Mouse (Mus musculus) liver, embryonic 14.5 days (tissue): Measurements from ENCODE around the gene Tlr6. TPM values are rescaled to one million over a fixed set of nuclear protein-coding genes. Genes with fewer than 3 reads are reported as not detected.

Source experiments
- ATAC-seq: fragments of 200-750 bp; cut with Nextera tagmentation; 2 replicates; pipeline ENCODE4 v1.8.0; 2017; ENCODE audit warnings: moderate number of reproducible peaks, mild to moderate bottlenecking, moderate library complexity; ENCODE audit not compliant: insufficient read depth
- DNase-seq, 3 experiments: peaks; one replicate each; pipeline ENCODE4 v3.0.0-alpha.2; 2012 to 2013; ENCODE audit warnings: low read depth in 3 of 3, low spot score in 3 of 3
- H3K27ac ChIP-seq: fragments of 300-500 bp; sonication (generic); 2 replicates; pipeline ENCODE4 v1.5.1; 2014; ENCODE audit warnings: moderate library complexity, mild to moderate bottlenecking, control low read depth, inconsistent platforms
- H3K27me3 ChIP-seq: fragments of 300-500 bp; sonication (generic); 2 replicates; pipeline ENCODE4 v1.6.1; 2014; ENCODE audit warnings: mild to moderate bottlenecking, low read length, moderate library complexity; ENCODE audit not compliant: control insufficient read depth, insufficient read depth
- H3K36me3 ChIP-seq: fragments of 300-500 bp; sonication (generic); replicated peaks from 2 replicates; pipeline ENCODE4 v1.6.1; 2014; ENCODE audit warnings: low read depth; ENCODE audit not compliant: control insufficient read depth, insufficient read depth
- H3K4me1 ChIP-seq, 2 experiments: fragments of 200-500 bp in 1 of 2; fragments of 300-500 bp in 1 of 2; sonication (generic) in 1 of 2; replicated peaks; 2 replicates each; pipeline ENCODE4 v1.6.1; 2012 to 2014; ENCODE audit warnings: antibody characterized with exemption in 1 of 2, inconsistent platforms in 1 of 2, low read length in 1 of 2; ENCODE audit not compliant: control insufficient read depth in 2 of 2, insufficient read depth in 2 of 2
- H3K4me2 ChIP-seq: fragments of 300-500 bp; sonication (generic); 2 replicates; pipeline ENCODE4 v1.6.1; 2014; ENCODE audit warnings: low read depth, mild to moderate bottlenecking, control low read depth, moderate library complexity
- H3K4me3 ChIP-seq, 2 experiments: fragments of 200-500 bp in 1 of 2; fragments of 300-500 bp in 1 of 2; sonication (generic) in 1 of 2; 2 replicates each; pipeline ENCODE4 v1.5.1; 2012 to 2014; ENCODE audit warnings: low read depth in 2 of 2, low read length in 2 of 2, mild to moderate bottlenecking in 2 of 2, control low read depth in 1 of 2, inconsistent platforms in 1 of 2, moderate library complexity in 1 of 2; ENCODE audit not compliant: insufficient read depth in 1 of 2
- H3K9ac ChIP-seq: fragments of 300-500 bp; sonication (generic); replicated peaks from 2 replicates; pipeline ENCODE4 v1.6.1; 2014; ENCODE audit warnings: mild to moderate bottlenecking, control low read depth, moderate library complexity
- H3K9me3 ChIP-seq: fragments of 300-500 bp; sonication (generic); 2 replicates; pipeline ENCODE4 v1.6.1; 2016; ENCODE audit warnings: low read length, mixed read lengths; ENCODE audit not compliant: control insufficient read depth
- CTCF ChIP-seq: IDR thresholded peaks from 2 replicates; pipeline ENCODE4 v1.5.1; 2016; ENCODE audit warnings: antibody characterized with exemption, low read depth, control low read depth
- EP300 ChIP-seq: IDR thresholded peaks from 2 replicates; pipeline ENCODE4 v1.6.1; 2016; ENCODE audit warnings: antibody characterized with exemption, low read depth
- WGBS: fragments of 180-500 bp; shearing (Covaris S2); extraction: QIAGEN DNeasy Blood & Tissue Kit; methylation state at CpG from one replicate; pipeline ENCODE4 v1.1.7; 2014; ENCODE audit not compliant: insufficient replicate concordance; 5-methylcytosine and 5-hydroxymethylcytosine counted together
- polyA plus RNA-seq, 2 experiments: library from polyadenylated mRNA; depleted of rRNA in 1 of 2; stranded (reverse) in 1 of 2; unstranded in 1 of 2; fragments of >200 nt; fragmentation: Nextera tagmentation in 1 of 2; extraction: Ambion mirVana in 1 of 2; gene quantifications; 2 replicates each; pipeline versions ENCODE4 v1.2.1 to v1.2.3; 2012 to 2014

Tlr6 gene
- polyA plus RNA-seq, 2 experiments = 0.33 to 0.57 TPM

- H3K36me3 ChIP-seq = no peaks in the 10 kb centered on the region
- H3K27ac ChIP-seq = no peak overlapping the region
- H3K9ac ChIP-seq = no peak overlapping the region
- ATAC-seq = no peak
- H3K27me3 ChIP-seq = peaks cover 3% of the 10 kb centered on the region; the same call in 1 of the 2 replicates
- 61% methylated on average over 5 of the region's 5 CpGs for WGBS
- H3K4me3 ChIP-seq = no peak overlapping the region
- no peak overlapping the region for H3K4me2 ChIP-seq
- DNase-seq = no peak
- H3K4me1 ChIP-seq = 0 out of 4 replicates have a peak, but pooled peaks cover 0 to 3% of the 10 kb centered on the region in 2 experiments
- no peak for TF ChIP-seq EP300
- TF ChIP-seq CTCF = no peak
- H3K9me3 ChIP-seq = no peaks in the 10 kb centered on the region
Observed at GRCm38 (mm10) chr5:64975121-64975520, 15.2 kb upstream of the Tlr6 start.

DNA sequence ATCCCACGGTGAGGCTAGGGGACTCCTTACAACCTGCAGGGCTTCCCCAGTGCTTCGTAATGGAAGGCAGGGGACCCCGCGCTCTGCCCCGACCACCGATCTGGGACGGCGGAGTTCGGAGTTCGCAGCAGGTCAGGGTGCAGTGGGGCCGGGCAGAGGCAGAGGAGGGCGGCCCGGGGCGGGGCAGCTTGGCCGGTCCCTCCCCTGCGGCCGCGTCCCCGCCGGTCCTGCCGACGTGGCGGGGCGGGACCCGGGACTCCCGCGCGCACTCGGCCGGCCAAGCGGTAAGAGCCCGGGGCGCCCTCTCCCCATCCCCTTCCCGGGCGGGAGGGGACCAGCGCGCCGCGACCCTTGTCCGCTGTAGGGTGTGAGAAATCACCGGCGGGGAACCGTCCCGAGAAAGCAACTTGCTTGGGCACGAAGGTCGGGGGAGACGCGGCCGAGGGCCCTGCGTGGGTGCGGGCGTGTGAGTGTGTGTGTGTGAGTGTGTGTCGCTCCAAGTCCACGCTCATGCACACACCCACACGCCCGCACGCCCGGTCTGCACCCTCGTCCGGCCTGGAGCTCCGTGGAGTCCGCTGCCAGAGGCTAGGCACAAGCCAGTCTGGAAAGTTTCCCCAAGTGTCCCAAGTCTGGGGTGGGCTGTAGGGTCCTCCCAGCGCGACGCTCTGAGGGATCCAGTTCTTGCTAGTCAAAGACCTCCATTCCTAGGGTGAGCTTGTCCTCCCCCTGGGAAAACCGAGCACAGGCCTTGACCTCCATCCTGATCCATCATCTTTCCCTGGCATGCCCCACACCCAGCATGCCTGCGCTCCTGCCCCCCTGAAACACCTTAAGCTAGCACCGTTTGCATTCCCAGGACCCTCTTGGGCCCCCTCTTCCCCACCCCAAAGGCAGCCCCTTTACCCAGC is 10.2 kb upstream of the Tlr6 start, which contains the start of gene Fam114a1:
Fam114a1 (plus strand) TSS at position 211 of the 911 bp plus-strand sequence.
- Histone ChIP-seq H3K4me2 (peak within 1 kb of the TSS; percentile 68), H3K36me3 (no peaks in the 10 kb centered on the region), H3K27ac (no peak within 1 kb of the TSS), H3K4me3 (peak within 1 kb of the TSS; percentile 57 to 76), H3K4me1 (no peaks in the 10 kb centered on the region), H3K9ac (peak within 1 kb of the TSS; percentile 52), H3K27me3 (peaks cover 4% of the 10 kb centered on the region; the same call in 1 of the 2 replicates), H3K9me3 (no peaks in the 10 kb centered on the region)
- 2% methylated on average over 67 of the region's 68 CpGs for WGBS
- DNase-seq = peak; percentile 11 to 23 (median 20)
- TF ChIP-seq CTCF = no peak
- peak; percentile 79 for ATAC-seq

- peak in 1 of 3 experiments; percentile 16 for DNase-seq
- no peaks in the 10 kb centered on the region for H3K36me3 ChIP-seq
- WGBS = 4% methylated on average over 14 of the region's 14 CpGs
- H3K9ac ChIP-seq = peak overlapping the region; percentile 39
- ATAC-seq = peak; percentile 61
- no peak overlapping the region for H3K27ac ChIP-seq
- no peaks in the 10 kb centered on the region for H3K4me1 ChIP-seq
- no peak for TF ChIP-seq EP300
- no peak for TF ChIP-seq CTCF
- H3K9me3 ChIP-seq = no peaks in the 10 kb centered on the region
- peak overlapping the region; percentile 57 to 76 for H3K4me3 ChIP-seq
- H3K4me2 ChIP-seq = peak overlapping the region; percentile 68
- H3K27me3 ChIP-seq = peaks cover 4% of the 10 kb centered on the region; the same call in 1 of the 2 replicates
Observed at GRCm38 (mm10) chr5:64968961-64969860, 9.3 kb upstream of the Tlr6 start.

DNA sequence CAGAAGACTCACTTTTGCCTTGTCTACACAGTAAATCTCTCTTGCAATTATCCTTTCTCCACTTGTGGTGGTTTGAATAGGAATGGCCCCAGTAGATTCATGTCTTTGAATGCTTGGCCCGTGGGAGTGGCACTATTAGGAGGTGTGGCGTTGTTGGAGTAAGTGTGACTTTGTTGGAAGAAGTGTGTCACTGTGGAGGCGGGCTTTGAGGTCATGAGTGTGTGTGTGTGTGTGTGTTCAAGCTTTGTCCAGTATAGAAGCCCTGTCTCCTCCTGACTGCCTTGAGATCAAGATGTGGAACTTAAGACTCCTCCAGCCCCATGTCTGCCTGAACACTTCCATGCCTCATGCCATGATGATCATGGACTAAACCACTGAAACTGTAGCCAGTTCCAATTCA is 3.8 kb upstream of the Tlr6 start:
- Histone ChIP-seq H3K9ac (no peak overlapping the region), H3K36me3 (no peaks in the 10 kb centered on the region), H3K4me1 (peaks cover 0 to 6% of the 10 kb centered on the region in 2 experiments; a peak in 2 of 4 replicates), H3K27ac (no peak overlapping the region), H3K9me3 (no peaks in the 10 kb centered on the region), H3K4me3 (no peak overlapping the region), H3K4me2 (no peak overlapping the region), H3K27me3 (no peaks in the 10 kb centered on the region)
- 51% methylated on average over 3 of the region's 3 CpGs for WGBS
- ATAC-seq (no peak), DNase-seq (no peak)
- TF ChIP-seq EP300 = no peak
- TF ChIP-seq CTCF = no peak
